Comparison of ENCODE assay signal across 40 mouse cellular contexts in genomic region chr14:34327618-34328017, GRCm38 (mm10). TPM values are rescaled to one million over a fixed set of nuclear protein-coding genes. Genes with fewer than 3 reads are reported as not detected.
"Had no signal": no experiment of that assay in that cellular context is flagged by ENCODE, and none has a peak within 500 bp of the region (broad histone marks: within the 10 kb centered on the region; RNA-seq: fewer than 3 reads in every experiment).

No protein-coding gene starts in this region.

- H3K9me3 ChIP-seq: heart, embryonic 13.5 days; heart, embryonic 15.5 days; hindbrain, embryonic 13.5 days; hindbrain, embryonic 15.5 days; kidney, embryonic 15.5 days; limb, embryonic 13.5 days; limb, embryonic 15.5 days; liver, embryonic 12.5 days had no signal

- H3K4me1 ChIP-seq: heart, embryonic 13.5 days; heart, embryonic 15.5 days; hindbrain, embryonic 15.5 days; kidney, embryonic 15.5 days; limb, embryonic 13.5 days; limb, embryonic 15.5 days; liver, embryonic 12.5 days had no signal

- H3K4me2 ChIP-seq: heart, embryonic 11.5 days; heart, embryonic 13.5 days; heart, embryonic 15.5 days; hindbrain, embryonic 13.5 days; hindbrain, embryonic 15.5 days; kidney, embryonic 15.5 days; limb, embryonic 13.5 days; limb, embryonic 15.5 days; liver, embryonic 12.5 days had no signal

- ATAC-seq: hindbrain, postnatal 0 days; intestine, embryonic 16.5 days; liver, embryonic 12.5 days had no signal

- H3K4me3 ChIP-seq: heart, adult 2 months; heart, embryonic 13.5 days; heart, embryonic 15.5 days; hindbrain, embryonic 13.5 days; hindbrain, embryonic 15.5 days; kidney, embryonic 15.5 days; limb, embryonic 13.5 days; limb, embryonic 15.5 days; liver, embryonic 12.5 days had no signal

- DNase-seq: gastrocnemius, postnatal 14 days; gastrocnemius, postnatal 36 days; heart, adult 11 months; heart, adult 2 months; heart, postnatal 14 days; heart, postnatal 36 days; kidney, adult 11 months; kidney, adult 2 months; kidney, adult 9 months; kidney, postnatal 14 days; kidney, postnatal 36 days; layer of hippocampus, adult 9-11 months; layer of hippocampus, postnatal 36 days; left cerebral cortex, postnatal 4 days had no signal

- H3K27me3 ChIP-seq: heart, embryonic 13.5 days; heart, embryonic 15.5 days; hindbrain, embryonic 13.5 days; hindbrain, embryonic 15.5 days; kidney, embryonic 15.5 days; limb, embryonic 13.5 days; limb, embryonic 15.5 days; liver, embryonic 12.5 days had no signal

- H3K27ac ChIP-seq: heart, adult 2 months; heart, embryonic 13.5 days; heart, embryonic 15.5 days; hindbrain, embryonic 13.5 days; hindbrain, embryonic 15.5 days; hindbrain, postnatal 0 days; kidney, embryonic 15.5 days; kidney, postnatal 0 days; limb, embryonic 13.5 days; limb, embryonic 15.5 days; liver, embryonic 12.5 days had no signal

- H3K9ac ChIP-seq: heart, embryonic 13.5 days; heart, embryonic 15.5 days; hindbrain, embryonic 13.5 days; hindbrain, embryonic 15.5 days; kidney, embryonic 15.5 days; limb, embryonic 13.5 days; limb, embryonic 15.5 days; liver, embryonic 12.5 days had no signal

RNA-seq across cellular contexts. Expression of gene Fam25c, which starts 27.6 kb away (rescaled TPM):
- total RNA-seq: gastrocnemius, adult 18-20 months; gastrocnemius, adult 8-10 months; gastrocnemius, postnatal 36 days; heart, adult 2 months; heart, postnatal 14 days; heart, postnatal 36 days; hematopoietic stem cell, adult 5-6 weeks; hindbrain, postnatal 0 days; layer of hippocampus, adult 18-20 months; layer of hippocampus, adult 8-10 months; layer of hippocampus, postnatal 14 days; layer of hippocampus, postnatal 36 days; left cerebral cortex, adult 18-20 months; left cerebral cortex, postnatal 25 days had no signal
- polyA plus RNA-seq: gonadal fat pad, adult 2 months; heart, adult 2 months; heart, embryonic 11.5 days; heart, embryonic 13.5 days; heart, embryonic 15.5 days; heart, postnatal 0 days; hindbrain, embryonic 11.5 days; hindbrain, embryonic 13.5 days; hindbrain, embryonic 15.5 days; hindbrain, postnatal 0 days; intestine, embryonic 14.5 days; intestine, embryonic 16.5 days; kidney, embryonic 15.5 days; large intestine, adult 2 months; limb, embryonic 11.5 days; liver, embryonic 12.5 days had no signal

RNA-seq across cellular contexts. Expression of gene Sncg, which starts 47.0 kb away (rescaled TPM):
- total RNA-seq: hematopoietic stem cell, adult 5-6 weeks had no signal

RNA-seq across cellular contexts. Expression of gene Mmrn2, which starts 47.6 kb away (rescaled TPM):
- total RNA-seq: hematopoietic stem cell, adult 5-6 weeks had no signal
